Mouse (Mus musculus) layer of hippocampus, adult 9-11 months (tissue): Measurements from ENCODE around the gene Rnf31.

Source experiments
- DNase-seq: peaks from one replicate; pipeline ENCODE4 v3.0.0; 2022

The Rnf31 gene

GRCm38 (mm10) chr14:55578668-55579269, 12.7 kb upstream of the Rnf31 start:
- no peak for DNase-seq

- DNase-seq = no peak
Observed at GRCm38 (mm10) chr14:55579511-55580496, 11.7 kb upstream of the Rnf31 start.

- DNase-seq = no peak
Observed at GRCm38 (mm10) chr14:55580731-55581130, 10.8 kb upstream of the Rnf31 start.

- no peak for DNase-seq
Observed at GRCm38 (mm10) chr14:55581981-55582681, 9.4 kb upstream of the Rnf31 start.

- no peak for DNase-seq
Observed at GRCm38 (mm10) chr14:55584303-55584701, 7.2 kb upstream of the Rnf31 start.

GRCm38 (mm10) chr14:55584702-55585565, 6.6 kb upstream of the Rnf31 start, which contains the start of gene Emc9:
Emc9 (minus strand) TSS chr14:55585302.
- peak; percentile 74 for DNase-seq

GRCm38 (mm10) chr14:55585566-55585960, 5.9 kb upstream of the Rnf31 start:
- DNase-seq = no peak

GRCm38 (mm10) chr14:55586149-55586548, 5.4 kb upstream of the Rnf31 start:
- DNase-seq = no peak

GRCm38 (mm10) chr14:55589271-55589670, 2.2 kb upstream of the Rnf31 start:
- DNase-seq = no peak

- no peak for DNase-seq
Observed at GRCm38 (mm10) chr14:55589771-55590448, 1.6 kb upstream of the Rnf31 start.

- DNase-seq = peak; percentile 98
Observed at GRCm38 (mm10) chr14:55590748-55591330, 669 bp upstream of the Rnf31 start, which contains the start of gene Psme2. Psme2 (minus strand) TSS chr14:55591113.

GRCm38 (mm10) chr14:55592226-55592625, 718 bp downstream of the Rnf31 start:
- no peak for DNase-seq

- DNase-seq = peak; percentile 53
Observed at GRCm38 (mm10) chr14:55596036-55596690, 4.7 kb downstream of the Rnf31 start.

GRCm38 (mm10) chr14:55598521-55599390, 7.2 kb downstream of the Rnf31 start:
- DNase-seq = no peak

- DNase-seq = no peak
Observed at GRCm38 (mm10) chr14:55603271-55603632, 11.7 kb downstream of the Rnf31 start, which contains the start of gene Irf9. Irf9 (plus strand) TSS chr14:55603571.

- peak; percentile 91 for DNase-seq
Observed at GRCm38 (mm10) chr14:55603633-55604576, 12.4 kb downstream of the Rnf31 start.

GRCm38 (mm10) chr14:55604823-55605222, 13.3 kb downstream of the Rnf31 start:
- no peak for DNase-seq

- DNase-seq = no peak
Observed at GRCm38 (mm10) chr14:55605743-55606459, 14.4 kb downstream of the Rnf31 start.
